Mouse (Mus musculus) cerebellum, adult 2 months (tissue): ENCODE measurements at regions not wholly inside any gene's neighbourhood (a gene's known extent, or its start where the extent isn't known, plus 50 kb on each side); places are given as distances from the start of the nearest gene placed in this dataset.

Experiments used
- CTCF ChIP-seq: fragments of 200-500 bp; IDR thresholded peaks from 2 replicates; pipeline ENCODE4 v1.5.1; 2011; ENCODE audit warnings: low read depth, mild to moderate bottlenecking, control low read depth, low read length, moderate library complexity, borderline replicate concordance; ENCODE audit not compliant: insufficient read depth
- POLR2A ChIP-seq: fragments of 200-500 bp; IDR thresholded peaks from 2 replicates; pipeline ENCODE4 v1.6.1; 2011; ENCODE audit warnings: low read length, control low read depth, borderline replicate concordance; ENCODE audit not compliant: insufficient read depth

DNA sequence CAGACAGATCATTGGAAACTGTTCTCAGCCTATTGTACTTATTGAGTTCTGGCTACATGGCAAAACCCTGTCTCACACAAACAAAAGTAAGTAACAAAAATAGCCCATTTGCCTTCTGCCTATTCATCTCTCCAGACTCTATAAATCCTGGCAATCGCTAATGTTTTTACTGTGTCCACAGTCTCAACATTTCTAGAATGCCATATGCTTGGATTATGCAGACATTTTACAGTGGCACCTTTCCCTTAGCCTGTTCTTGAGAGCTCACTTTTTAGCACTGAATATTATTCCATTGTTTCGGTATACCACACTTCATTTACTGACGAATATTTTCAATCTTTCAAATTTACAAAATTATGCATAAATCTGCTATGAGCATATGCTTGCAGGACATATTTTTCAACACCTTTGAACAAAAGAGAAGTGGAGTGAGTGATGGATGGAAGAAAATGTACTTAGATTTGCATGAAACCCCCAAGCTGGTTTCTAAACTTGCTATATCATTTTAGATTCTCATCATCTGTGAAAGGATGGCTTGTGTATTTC lies 381.5 kb upstream of the Hs3st1 start:
- TF ChIP-seq CTCF (no peak), POLR2A (no peak)
